Comparison of ENCODE assay signal across 9 mouse cellular contexts in genomic region chr17:24644030-24644715, GRCm38 (mm10). TPM values are rescaled to one million over a fixed set of nuclear protein-coding genes. Genes with fewer than 3 reads are reported as not detected.
DNase-seq lines count a peak whose midpoint lies in the region; ATAC-seq lines count a peak whose summit lies in the region.
"Had no signal": no experiment of that assay in that cellular context is flagged by ENCODE, and none has a peak within 500 bp of the region (broad histone marks: within the 10 kb centered on the region; RNA-seq: fewer than 3 reads in every experiment).

No protein-coding gene starts in this region.

- DNase-seq in midbrain, embryonic 10.5 days (ENCODE audit: low spot score), result no peak
- DNase-seq in hindbrain, embryonic 14.5 days (ENCODE audit: low spot score), result no peak
- DNase-seq in liver, embryonic 11.5 days (ENCODE audit: low spot score), result no peak
- DNase-seq in B cell, adult 2 months, result no peak
- DNase-seq in spleen, adult 12 weeks (ENCODE audit: low spot score), result no peak
- DNase-seq in cerebellum, adult 11 months, result no peak

- H3K4me1 ChIP-seq in midbrain, embryonic 10.5 days, result peaks cover 32% of the 10 kb centered on the region
- H3K4me1 ChIP-seq in midbrain, embryonic 13.5 days (replicated peaks), result no peaks in the 10 kb centered on the region
- H3K4me1 ChIP-seq in hindbrain, embryonic 14.5 days (replicated peaks; ENCODE audit: control insufficient read depth, insufficient read depth, low read length), result no peaks in the 10 kb centered on the region; the same call in 1 of the 2 replicates
- peaks cover 29% of the 10 kb centered on the region for H3K4me1 ChIP-seq in liver, embryonic 11.5 days (replicated peaks; ENCODE audit: control insufficient read depth, insufficient read depth, low read length)
- H3K4me1 ChIP-seq in stomach, embryonic 15.5 days, result peaks cover 38% of the 10 kb centered on the region

- H3K4me2 ChIP-seq in midbrain, embryonic 13.5 days (replicated peaks), result no peak overlapping the region
- no peak overlapping the region for H3K4me2 ChIP-seq in hindbrain, embryonic 14.5 days (replicated peaks)
- H3K4me2 ChIP-seq in liver, embryonic 11.5 days, result peak overlapping the region; percentile 6
- H3K4me2 ChIP-seq in stomach, embryonic 15.5 days, result peak overlapping the region; percentile 9; the same call in 1 of the 2 replicates

- H3K9ac ChIP-seq in midbrain, embryonic 13.5 days (replicated peaks), result no peak overlapping the region; the same call in 1 of the 2 replicates
- no peak overlapping the region for H3K9ac ChIP-seq in hindbrain, embryonic 14.5 days
- H3K9ac ChIP-seq in liver, embryonic 11.5 days (ENCODE audit: low read depth, low read length), result peak overlapping the region; percentile 40; the same call in 1 of the 2 replicates
- H3K9ac ChIP-seq in stomach, embryonic 15.5 days, result no peak overlapping the region

- H3K27me3 ChIP-seq in midbrain, embryonic 10.5 days (ENCODE audit: low read depth, poor library complexity, severe bottlenecking), result peaks cover 18% of the 10 kb centered on the region
- peaks cover 11% of the 10 kb centered on the region for H3K27me3 ChIP-seq in midbrain, embryonic 13.5 days
- no peaks in the 10 kb centered on the region for H3K27me3 ChIP-seq in hindbrain, embryonic 14.5 days (ENCODE audit: control insufficient read depth, insufficient read depth, low read length)
- H3K27me3 ChIP-seq in liver, embryonic 11.5 days (replicated peaks; ENCODE audit: control insufficient read depth, insufficient read depth, low read length), result peaks cover 5% of the 10 kb centered on the region; the same call in 1 of the 2 replicates
- H3K27me3 ChIP-seq in stomach, embryonic 15.5 days (replicated peaks), result no peaks in the 10 kb centered on the region

- 40% methylated on average over 7 of the region's 7 CpGs for WGBS in midbrain, embryonic 10.5 days
- WGBS in midbrain, embryonic 13.5 days, result 59% methylated on average over 7 of the region's 7 CpGs
- 54% methylated on average over 7 of the region's 7 CpGs for WGBS in hindbrain, embryonic 14.5 days
- WGBS in liver, embryonic 11.5 days, result 41% methylated on average over 7 of the region's 7 CpGs
- WGBS in stomach, embryonic 15.5 days, result 31% methylated on average over 7 of the region's 7 CpGs

- H3K27ac ChIP-seq in midbrain, embryonic 10.5 days (replicated peaks), result peak overlapping the region; percentile 72
- H3K27ac ChIP-seq in midbrain, embryonic 13.5 days, result no peak overlapping the region
- peak overlapping the region; percentile 24; the same call in 1 of the 2 replicates for H3K27ac ChIP-seq in hindbrain, embryonic 14.5 days
- H3K27ac ChIP-seq in liver, embryonic 11.5 days (ENCODE audit: low read depth, low read length), result peak overlapping the region; percentile 58; the same call in 1 of the 2 replicates
- peak overlapping the region; percentile 57 for H3K27ac ChIP-seq in stomach, embryonic 15.5 days

- no peak overlapping the region for H3K4me3 ChIP-seq in midbrain, embryonic 10.5 days
- no peak overlapping the region for H3K4me3 ChIP-seq in midbrain, embryonic 13.5 days (replicated peaks)
- no peak overlapping the region for H3K4me3 ChIP-seq in hindbrain, embryonic 14.5 days (replicated peaks; ENCODE audit: low read length)
- no peak overlapping the region for H3K4me3 ChIP-seq in liver, embryonic 11.5 days (ENCODE audit: low read depth, low read length)
- H3K4me3 ChIP-seq in stomach, embryonic 15.5 days (replicated peaks), result no peak overlapping the region

- ATAC-seq in midbrain, embryonic 13.5 days, result no peak
- no peak for ATAC-seq in hindbrain, embryonic 14.5 days (ENCODE audit: low FRiP score)
- ATAC-seq in liver, embryonic 11.5 days (replicated peaks; ENCODE audit: low FRiP score), result no peak
- no peak for ATAC-seq in stomach, embryonic 15.5 days (ENCODE audit: insufficient read depth, low FRiP score, low read depth)

- no peaks in the 10 kb centered on the region for H3K9me3 ChIP-seq in midbrain, embryonic 10.5 days (replicated peaks)
- no peaks in the 10 kb centered on the region for H3K9me3 ChIP-seq in midbrain, embryonic 13.5 days
- no peaks in the 10 kb centered on the region for H3K9me3 ChIP-seq in hindbrain, embryonic 14.5 days (ENCODE audit: control insufficient read depth, low read length)
- no peaks in the 10 kb centered on the region for H3K9me3 ChIP-seq in liver, embryonic 11.5 days (ENCODE audit: control insufficient read depth, low read length)
- H3K9me3 ChIP-seq in stomach, embryonic 15.5 days, result no peaks in the 10 kb centered on the region

- H3K36me3 ChIP-seq in midbrain, embryonic 10.5 days, result peaks cover 13% of the 10 kb centered on the region; the same call in 1 of the 2 replicates
- H3K36me3 ChIP-seq in midbrain, embryonic 13.5 days, result 0 out of 2 replicates have a peak, but pooled peaks cover 2% of the 10 kb centered on the region
- H3K36me3 ChIP-seq in hindbrain, embryonic 14.5 days (replicated peaks; ENCODE audit: control insufficient read depth, insufficient read depth), result peaks cover 13% of the 10 kb centered on the region
- H3K36me3 ChIP-seq in liver, embryonic 11.5 days (ENCODE audit: control insufficient read depth, insufficient read depth, low read length), result peaks cover 2% of the 10 kb centered on the region; the same call in 1 of the 2 replicates
- no peaks in the 10 kb centered on the region for H3K36me3 ChIP-seq in stomach, embryonic 15.5 days

RNA-seq across cellular contexts. Expression of gene Slc9a3r2, which starts 6.0 kb away (rescaled TPM):
- polyA plus RNA-seq in midbrain, embryonic 10.5 days (2016; fragmentation: Nextera tagmentation; extraction: Ambion mirVana), result 30.2 and 33.2 TPM in 2 replicates
- polyA plus RNA-seq in midbrain, embryonic 13.5 days (2015; fragmentation: Nextera tagmentation; extraction: Ambion mirVana), result 21.3 and 23.5 TPM in 2 replicates
- 53.5 and 56.9 TPM in 2 replicates for polyA plus RNA-seq in hindbrain, embryonic 14.5 days (2014; fragmentation: Nextera tagmentation; extraction: Ambion mirVana)
- 23.6 and 25.1 TPM in 2 replicates for polyA plus RNA-seq in liver, embryonic 11.5 days (2014; fragmentation: Nextera tagmentation; extraction: Ambion mirVana)
- polyA plus RNA-seq in stomach, embryonic 15.5 days (2015; fragmentation: Nextera tagmentation; extraction: Ambion mirVana), result 51.0 and 53.7 TPM in 2 replicates

RNA-seq across cellular contexts. Expression of gene Nthl1, which starts 11.7 kb away (rescaled TPM):
- 25.2 and 25.3 TPM in 2 replicates for polyA plus RNA-seq in midbrain, embryonic 10.5 days (2016; fragmentation: Nextera tagmentation; extraction: Ambion mirVana)
- polyA plus RNA-seq in midbrain, embryonic 13.5 days (2015; fragmentation: Nextera tagmentation; extraction: Ambion mirVana), result 10.0 and 10.8 TPM in 2 replicates
- 7.8 and 8.2 TPM in 2 replicates for polyA plus RNA-seq in hindbrain, embryonic 14.5 days (2014; fragmentation: Nextera tagmentation; extraction: Ambion mirVana)
- 21.0 and 23.7 TPM in 2 replicates for polyA plus RNA-seq in liver, embryonic 11.5 days (2014; fragmentation: Nextera tagmentation; extraction: Ambion mirVana)
- polyA plus RNA-seq in stomach, embryonic 15.5 days (2015; fragmentation: Nextera tagmentation; extraction: Ambion mirVana), result 18.7 and 20.3 TPM in 2 replicates

RNA-seq across cellular contexts. Expression of gene Tsc2, which starts 11.7 kb away (rescaled TPM):
- polyA plus RNA-seq in midbrain, embryonic 10.5 days (2016; fragmentation: Nextera tagmentation; extraction: Ambion mirVana), result 62.7 and 79.2 TPM in 2 replicates
- 73.1 and 74.1 TPM in 2 replicates for polyA plus RNA-seq in midbrain, embryonic 13.5 days (2015; fragmentation: Nextera tagmentation; extraction: Ambion mirVana)
- polyA plus RNA-seq in hindbrain, embryonic 14.5 days (2014; fragmentation: Nextera tagmentation; extraction: Ambion mirVana), result 74.7 and 76.7 TPM in 2 replicates
- polyA plus RNA-seq in liver, embryonic 11.5 days (2014; fragmentation: Nextera tagmentation; extraction: Ambion mirVana), result 53.5 and 55.2 TPM in 2 replicates
- 45.4 TPM in 2 replicates for polyA plus RNA-seq in stomach, embryonic 15.5 days (2015; fragmentation: Nextera tagmentation; extraction: Ambion mirVana)

RNA-seq across cellular contexts. Expression of gene Npw, which starts 14.1 kb away (rescaled TPM):
- not detected in 2 replicates for polyA plus RNA-seq in midbrain, embryonic 10.5 days (2016; fragmentation: Nextera tagmentation; extraction: Ambion mirVana)
- not detected in 2 replicates for polyA plus RNA-seq in midbrain, embryonic 13.5 days (2015; fragmentation: Nextera tagmentation; extraction: Ambion mirVana)
- 0.83 TPM in 1 of 2 replicates, not detected in the other for polyA plus RNA-seq in hindbrain, embryonic 14.5 days (2014; fragmentation: Nextera tagmentation; extraction: Ambion mirVana)
- polyA plus RNA-seq in liver, embryonic 11.5 days (2014; fragmentation: Nextera tagmentation; extraction: Ambion mirVana), result 0.31 and 0.47 TPM in 2 replicates
- polyA plus RNA-seq in stomach, embryonic 15.5 days (2015; fragmentation: Nextera tagmentation; extraction: Ambion mirVana), result 0.30 and 0.46 TPM in 2 replicates
- polyA plus RNA-seq: large intestine, adult 2 months had no signal

RNA-seq across cellular contexts. Expression of gene Zfp598, which starts 25.3 kb away (rescaled TPM):
- 21.7 and 24.3 TPM in 2 replicates for polyA plus RNA-seq in midbrain, embryonic 10.5 days (2016; fragmentation: Nextera tagmentation; extraction: Ambion mirVana)
- polyA plus RNA-seq in midbrain, embryonic 13.5 days (2015; fragmentation: Nextera tagmentation; extraction: Ambion mirVana), result 15.0 and 18.6 TPM in 2 replicates
- polyA plus RNA-seq in hindbrain, embryonic 14.5 days (2014; fragmentation: Nextera tagmentation; extraction: Ambion mirVana), result 22.8 and 25.6 TPM in 2 replicates
- 37.4 and 38.3 TPM in 2 replicates for polyA plus RNA-seq in liver, embryonic 11.5 days (2014; fragmentation: Nextera tagmentation; extraction: Ambion mirVana)
- polyA plus RNA-seq in stomach, embryonic 15.5 days (2015; fragmentation: Nextera tagmentation; extraction: Ambion mirVana), result 19.3 and 22.1 TPM in 2 replicates

Comparison
In these comparisons a context has a peak if more than half of its experiments do, and no peak if none do; other contexts are left out.
1. H3K4me2 ChIP-seq: peak in liver, embryonic 11.5 days (single experiment) and stomach, embryonic 15.5 days (single experiment); none in midbrain, embryonic 13.5 days (single experiment) and hindbrain, embryonic 14.5 days (single experiment).